Mouse (Mus musculus): ENCODE measurements at regions not wholly inside any gene's neighbourhood (a gene's known extent, or its start where the extent isn't known, plus 50 kb on each side); places are given as distances from the start of the nearest gene placed in this dataset.

DNA sequence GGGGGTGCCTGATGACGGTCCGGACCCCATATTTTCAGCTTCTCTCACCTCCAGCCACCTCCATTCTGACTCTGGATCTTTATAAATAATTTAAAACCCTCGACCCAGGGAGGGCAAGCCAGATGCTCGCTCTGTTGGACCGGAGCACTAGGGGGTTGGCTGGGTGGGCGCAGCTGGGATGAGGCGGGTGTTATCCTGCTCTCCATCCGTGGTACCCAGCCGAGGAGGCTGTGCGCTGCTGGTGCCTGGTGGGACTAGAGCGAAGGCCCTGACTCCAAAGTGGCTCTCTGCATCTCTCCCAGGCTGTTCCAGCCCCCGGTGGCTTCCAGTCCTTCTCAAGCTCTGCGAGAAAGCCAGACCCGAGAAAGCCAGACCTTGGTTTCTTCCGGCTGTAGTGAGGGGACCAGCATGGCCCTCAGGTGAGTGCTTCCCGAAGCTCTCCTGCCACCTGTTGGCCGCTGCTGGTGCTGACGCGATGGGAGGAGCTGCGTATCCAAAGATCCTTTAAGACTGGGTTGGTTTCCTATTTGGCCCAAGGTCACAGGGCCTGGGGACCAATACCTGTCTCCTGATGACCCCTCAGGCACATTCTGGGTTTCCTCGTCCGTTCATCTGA, 127.1 kb upstream of the Pitx1 start:
- intact Hi-C loops (cut with DNase I) = loop anchor here (5.0 kb wide), 1 partner anchor 131 kb away; no protein-coding TSS in a partner anchor
- DNase-seq = peak in 1 of 2 experiments; percentile 42

DNA sequence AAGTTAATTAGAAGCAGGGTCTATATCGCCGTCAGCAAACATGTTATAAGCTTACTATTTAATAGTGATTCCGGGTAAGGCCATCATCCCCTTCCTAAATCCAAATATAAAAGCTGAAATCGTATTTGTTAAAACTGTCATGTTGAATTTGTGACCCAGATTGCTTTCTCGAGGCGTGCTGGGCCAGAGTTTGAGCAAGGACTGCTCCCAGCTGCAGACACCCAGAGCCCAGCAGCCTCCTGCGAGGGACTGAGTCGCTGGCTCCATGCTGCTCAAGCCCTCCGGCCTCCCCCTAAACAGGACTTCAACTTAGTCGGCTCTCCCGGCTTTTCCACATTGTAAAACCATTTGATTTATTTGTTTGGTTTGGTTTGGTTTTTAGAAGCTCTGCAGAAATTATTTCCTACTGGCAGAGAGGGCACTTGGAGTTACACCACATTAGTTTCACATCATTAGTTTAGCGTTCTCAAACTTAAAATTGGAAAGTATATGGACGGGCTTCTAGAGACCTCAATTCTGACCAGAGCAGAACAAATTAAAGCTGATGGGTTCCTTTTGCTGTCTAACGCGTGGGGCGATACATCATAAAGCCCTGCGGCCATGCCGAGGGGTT, 126.4 kb upstream of the Pitx1 start:
- DNase-seq = no peak
- intact Hi-C loops (cut with DNase I) = loop anchor here (5.0 kb wide), 1 partner anchor 130 kb away; no protein-coding TSS in a partner anchor

DNA sequence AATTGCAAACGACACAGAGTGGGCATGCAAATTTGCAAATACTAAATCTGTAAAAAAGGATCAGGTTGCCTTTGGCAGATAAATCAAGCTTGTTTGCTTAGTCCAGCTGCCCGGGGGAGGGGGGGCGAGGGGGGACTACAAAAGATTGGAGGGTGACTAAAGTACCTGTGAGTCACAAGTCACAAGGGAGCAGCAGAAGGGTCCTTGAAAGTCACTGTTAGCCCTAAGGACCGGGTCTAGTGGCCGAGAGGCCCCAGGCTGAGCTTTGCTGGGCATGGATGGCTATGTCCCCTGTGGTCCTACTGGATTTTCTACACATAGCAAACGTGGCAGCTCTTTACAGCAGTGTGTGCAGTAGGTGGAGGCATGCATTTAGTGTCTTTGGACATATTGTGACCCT, 118.4 kb upstream of the Pitx1 start:
- no peak for DNase-seq
- intact Hi-C loops (cut with DNase I) = loop anchor here (10.0 kb wide), 2 partner anchors 100 to 200 kb away; no protein-coding TSS in a partner anchor

DNA sequence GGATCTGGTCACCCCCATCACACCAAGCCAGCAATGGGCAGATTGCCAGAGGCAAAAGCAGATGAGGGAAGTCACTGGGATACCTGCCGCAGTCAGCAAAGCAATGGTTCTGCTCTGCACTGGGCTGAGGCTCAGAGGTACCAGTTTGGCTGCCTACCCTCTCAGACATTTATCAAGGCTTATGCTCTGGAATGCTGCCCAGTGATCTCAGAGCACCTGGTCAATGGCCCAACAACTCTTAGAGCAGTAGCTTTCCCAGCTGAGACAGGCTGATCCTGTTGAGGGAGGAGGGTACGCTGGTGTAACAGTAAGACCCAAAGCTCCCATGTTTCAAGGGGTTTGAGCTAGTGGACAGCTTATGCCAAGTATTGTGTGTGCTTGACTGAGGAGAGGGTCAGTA, 117.4 kb upstream of the Pitx1 start:
- intact Hi-C loops (cut with DNase I) = loop anchor here (10.0 kb wide), 2 partner anchors 99 to 199 kb away; no protein-coding TSS in a partner anchor
- no peak for DNase-seq

DNA sequence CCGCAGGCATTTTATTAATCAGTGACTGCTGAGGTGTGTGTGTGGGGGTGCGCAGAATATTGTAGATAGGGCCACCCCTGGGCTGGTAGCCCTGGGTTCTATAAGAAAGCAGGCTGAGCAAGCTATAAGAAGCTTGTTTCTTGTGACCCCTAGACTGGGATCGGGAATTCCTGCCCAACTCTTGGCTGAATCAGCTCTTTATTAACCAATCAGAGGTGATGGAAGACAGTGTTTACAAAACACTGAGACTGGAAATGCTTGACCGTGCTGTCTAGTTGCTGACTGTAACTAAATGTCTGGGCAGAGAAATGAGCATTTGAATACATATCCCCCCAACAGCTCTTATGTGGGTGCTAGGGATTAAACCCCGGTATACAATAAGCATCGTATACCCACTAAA, 114.8 kb upstream of the Pitx1 start:
- DNase-seq = no peak
- intact Hi-C loops (cut with DNase I) = loop anchor here (10.0 kb wide), 2 partner anchors 96 to 196 kb away; no protein-coding TSS in a partner anchor

DNA sequence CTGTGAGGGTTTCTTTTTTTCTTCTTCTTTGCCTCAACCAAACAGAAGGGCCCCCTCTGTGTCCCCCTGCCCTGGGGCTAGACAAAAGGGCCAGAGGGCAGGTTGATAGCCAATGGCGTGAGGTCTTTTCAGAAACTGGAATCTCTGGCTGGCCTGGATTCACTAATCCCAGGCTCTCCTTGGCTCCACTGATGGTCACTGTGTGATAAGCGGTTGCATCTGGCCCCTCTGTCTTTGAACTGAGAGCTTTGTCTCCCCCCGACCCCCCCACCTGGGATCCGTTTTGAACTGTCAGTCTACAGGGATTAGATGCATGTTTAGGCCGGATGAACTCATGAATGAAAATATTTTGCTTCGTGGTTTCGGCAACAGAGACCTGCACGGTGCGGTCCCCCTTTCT, 112.6 kb upstream of the Pitx1 start:
- DNase-seq = no peak
- intact Hi-C loops (cut with DNase I) = no loop called here

DNA sequence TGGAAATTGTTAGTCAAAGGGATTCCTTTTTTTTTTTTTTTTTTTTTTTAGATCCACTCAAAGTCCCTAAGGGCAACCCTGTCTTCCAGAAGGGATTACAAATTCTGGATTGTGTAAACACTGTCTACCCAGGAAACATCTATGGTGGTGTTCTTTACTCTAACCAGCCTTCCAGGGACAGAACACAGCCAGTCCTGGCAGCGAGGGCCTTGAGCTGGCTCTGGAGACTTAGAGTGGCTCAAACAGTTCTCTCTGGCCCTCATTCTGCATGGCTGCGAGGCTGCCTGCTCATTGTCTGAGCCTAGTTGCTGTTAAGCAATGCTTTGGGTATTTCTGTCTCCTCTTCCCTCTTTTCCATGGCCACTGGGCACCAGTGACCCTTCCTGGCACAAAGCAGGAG, 112.2 kb upstream of the Pitx1 start:
- intact Hi-C loops (cut with DNase I) = no loop called here
- no peak for DNase-seq

DNA sequence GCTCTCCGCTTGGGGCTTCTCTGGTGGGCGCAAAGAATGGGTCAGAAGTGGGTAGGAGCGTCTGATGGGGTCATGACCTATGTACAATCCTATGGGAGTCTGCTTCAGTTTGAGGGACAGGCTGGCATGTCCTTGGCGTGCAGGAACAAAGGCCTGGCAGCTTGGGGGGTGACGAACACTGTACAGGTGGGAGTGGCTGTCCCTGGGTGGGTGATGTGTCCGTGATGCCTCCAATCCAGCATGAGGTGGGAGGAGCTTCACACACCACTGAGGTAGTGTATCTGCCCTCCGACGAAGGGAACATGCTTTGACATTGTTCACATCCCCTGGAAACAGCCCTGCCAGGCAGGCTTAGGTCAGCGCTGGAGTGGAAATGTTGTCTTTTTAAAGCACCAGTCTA, 101.4 kb upstream of the Pitx1 start:
- intact Hi-C loops (cut with DNase I) = no loop called here

DNA sequence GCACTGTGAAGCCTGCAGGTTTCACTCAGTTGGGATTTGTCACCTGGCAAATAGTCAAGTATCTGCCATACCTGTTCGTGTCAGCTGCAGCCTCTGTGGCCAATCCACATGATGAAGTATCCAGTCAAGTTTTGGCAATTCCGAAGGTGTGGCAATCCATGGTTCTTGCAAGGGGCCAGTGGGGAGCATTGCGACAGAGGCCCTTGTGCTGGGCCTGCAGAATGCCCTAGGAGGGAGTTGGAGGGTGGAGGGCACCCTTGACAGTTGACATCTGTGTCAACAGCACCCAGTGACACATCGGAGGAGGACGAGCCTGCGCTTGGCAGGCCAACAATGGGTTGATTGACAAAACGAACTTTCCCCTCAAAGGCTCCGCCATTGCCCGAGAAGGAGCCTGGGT, 101.0 kb upstream of the Pitx1 start:
- DNase-seq = no peak
- intact Hi-C loops (cut with DNase I) = no loop called here

More for the DNA sequence above, 101.4 kb upstream of the Pitx1 start:
- DNase-seq = no peak

DNA sequence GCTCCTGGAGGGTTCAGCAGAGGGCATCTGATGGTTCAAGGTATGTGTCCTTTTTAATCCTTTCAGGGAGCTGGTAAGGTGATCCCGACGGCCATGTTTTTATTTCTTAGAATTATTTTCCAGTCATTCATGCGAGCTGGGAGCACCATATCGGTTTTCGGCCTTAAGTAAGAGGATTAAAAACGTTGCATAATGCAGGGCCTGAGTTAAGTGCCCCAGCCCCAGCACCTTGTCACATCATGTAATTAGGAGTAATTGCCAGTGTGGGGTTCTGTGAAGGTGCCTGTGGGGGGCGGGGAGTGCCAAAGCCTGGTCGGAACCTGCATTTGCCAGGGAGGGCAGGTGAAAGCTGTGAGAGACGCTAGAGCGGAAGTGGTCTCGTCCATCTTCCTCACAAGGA, 94.6 kb upstream of the Pitx1 start:
- DNase-seq = no peak

DNA sequence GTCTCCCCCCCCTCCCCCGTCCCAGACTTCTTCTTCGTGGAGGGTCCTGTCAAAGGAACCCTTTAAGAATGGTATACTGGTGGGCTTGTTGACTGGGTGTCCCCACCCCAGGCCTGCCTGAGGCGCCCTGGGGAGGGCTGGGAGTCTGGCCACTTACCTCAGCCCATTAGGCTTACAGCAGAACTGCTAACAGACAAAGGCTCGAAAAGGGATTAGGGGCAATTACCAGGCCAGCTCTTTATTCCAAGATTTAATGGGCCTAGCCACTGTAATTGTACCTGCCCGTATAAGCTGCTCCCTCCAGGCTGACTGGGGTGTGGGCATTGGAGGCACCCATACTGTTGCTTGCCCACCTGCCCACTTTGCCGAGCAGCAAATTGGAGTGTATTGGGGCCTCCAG, 93.8 kb upstream of the Pitx1 start:
- DNase-seq = no peak

More for the DNA sequence above, 94.6 kb upstream of the Pitx1 start:
- intact Hi-C loops (cut with DNase I) = no loop called here

DNA sequence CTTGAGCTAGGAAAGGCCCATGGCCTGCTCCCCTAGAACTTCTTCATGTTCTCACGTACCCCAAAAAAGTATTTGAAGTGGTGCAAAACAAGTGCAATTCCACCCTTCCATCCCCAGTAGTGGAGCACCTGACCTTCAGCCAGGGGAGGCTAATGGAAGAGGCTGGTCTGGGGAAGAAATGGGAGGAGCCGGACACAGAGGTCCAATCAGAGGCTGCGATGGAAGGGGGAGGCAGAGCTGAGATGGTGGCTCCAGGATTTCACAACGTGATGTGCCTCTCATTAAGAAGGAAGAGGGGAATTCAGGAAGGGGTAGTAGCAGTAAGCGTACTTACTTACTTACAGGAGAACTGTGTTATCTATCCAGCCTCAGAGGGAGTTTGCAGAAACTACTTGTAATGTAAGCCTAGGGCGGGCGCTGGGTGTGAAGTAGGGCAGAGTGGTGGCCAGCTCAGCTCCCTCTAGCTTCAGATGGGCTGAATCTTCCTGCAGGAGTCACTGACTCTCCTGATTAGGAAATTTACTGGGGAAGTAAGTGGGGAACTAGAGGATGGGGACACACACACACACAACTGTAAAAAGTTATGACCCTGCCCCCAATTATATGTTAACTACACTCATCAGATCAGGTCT, 87.6 kb upstream of the Pitx1 start:
- DNase-seq = no peak
- intact Hi-C loops (cut with DNase I) = no loop called here

More for the DNA sequence above, 93.8 kb upstream of the Pitx1 start:
- intact Hi-C loops (cut with DNase I) = no loop called here

DNA sequence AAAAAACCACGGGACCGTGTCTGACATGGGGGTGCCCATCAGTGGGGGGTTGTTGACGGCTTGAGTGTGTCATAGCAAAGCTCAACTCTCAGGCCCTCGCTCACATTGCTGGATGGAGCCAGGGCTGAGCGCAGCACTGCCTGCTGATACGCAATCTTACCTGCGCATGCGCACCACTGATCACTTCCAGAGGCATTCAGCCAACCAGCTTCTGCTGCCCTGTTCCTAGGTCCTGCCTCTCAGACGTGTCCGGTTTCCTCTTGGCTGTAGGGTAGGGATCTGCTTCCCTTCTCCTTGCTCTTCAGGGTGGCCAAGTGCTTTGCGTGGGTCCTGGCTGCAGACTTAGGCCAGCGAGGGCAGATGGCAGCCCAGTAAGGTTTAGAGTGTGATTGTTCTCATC, 81.3 kb upstream of the Pitx1 start:
- intact Hi-C loops (cut with DNase I) = no loop called here
- DNase-seq = no peak

DNA sequence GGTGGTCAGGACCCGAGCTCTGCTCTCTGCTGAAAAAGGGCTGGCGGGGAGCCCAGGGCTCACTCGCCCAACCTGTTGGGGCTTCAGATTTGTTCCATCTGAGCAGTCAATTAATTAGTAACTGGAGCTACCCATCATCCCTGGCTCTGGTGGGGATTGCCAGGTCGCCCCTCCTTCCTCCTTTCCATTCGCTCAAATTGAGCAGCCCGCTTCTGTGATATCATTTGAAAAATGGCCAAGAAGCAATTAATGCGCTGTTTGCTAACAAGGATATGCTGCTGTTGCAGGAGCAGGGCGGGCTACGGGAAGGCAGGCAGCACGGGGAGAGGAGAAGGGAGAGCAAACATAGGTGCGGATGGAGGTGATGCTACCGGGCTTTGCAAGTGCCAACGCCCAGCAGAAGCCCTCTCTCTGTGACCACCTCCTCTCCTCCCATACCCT, 76.3 kb upstream of the Pitx1 start:
- intact Hi-C loops (cut with DNase I) = no loop called here
- no peak for DNase-seq

DNA sequence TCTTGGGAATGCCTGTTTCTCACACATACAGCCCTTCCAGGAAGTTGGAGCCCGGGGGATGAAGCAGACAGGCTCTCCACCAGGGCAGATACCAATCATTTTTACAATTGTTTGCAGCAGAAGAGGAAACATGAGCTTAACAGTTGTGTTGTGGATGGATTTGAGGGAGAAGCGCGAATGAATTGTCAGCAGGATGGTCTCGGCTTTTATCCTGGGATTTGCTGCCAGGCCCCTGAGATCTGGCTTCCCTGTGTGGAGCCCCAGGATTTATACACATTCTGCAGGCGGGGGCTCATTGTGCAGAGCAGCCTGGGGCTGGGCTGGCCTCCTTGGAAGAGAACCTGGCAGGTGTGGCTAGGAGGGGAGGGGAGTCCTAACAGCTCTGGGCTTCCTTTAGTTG, 73.9 kb upstream of the Pitx1 start:
- DNase-seq = no peak
- intact Hi-C loops (cut with DNase I) = no loop called here

DNA sequence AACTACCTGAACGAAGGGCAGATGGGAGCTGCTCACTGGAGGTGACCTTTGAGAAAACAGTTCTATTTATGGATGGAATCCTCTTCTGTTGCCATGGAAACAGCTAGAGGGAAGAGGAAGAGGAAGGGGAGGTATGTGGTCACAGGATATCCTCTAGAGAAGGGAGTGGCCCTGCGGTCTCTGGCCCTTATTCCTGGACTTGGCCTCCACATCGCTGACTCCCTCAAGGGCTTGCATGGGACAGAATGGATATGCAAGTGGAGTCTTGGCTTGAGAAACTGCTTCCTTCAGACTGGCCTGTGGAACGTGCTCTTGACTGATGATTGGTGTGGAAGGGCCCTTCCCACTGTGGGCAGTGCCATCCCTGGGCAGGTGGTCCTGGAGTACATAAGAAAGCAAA, 68.9 kb upstream of the Pitx1 start:
- intact Hi-C loops (cut with DNase I) = no loop called here
- DNase-seq = no peak

DNA sequence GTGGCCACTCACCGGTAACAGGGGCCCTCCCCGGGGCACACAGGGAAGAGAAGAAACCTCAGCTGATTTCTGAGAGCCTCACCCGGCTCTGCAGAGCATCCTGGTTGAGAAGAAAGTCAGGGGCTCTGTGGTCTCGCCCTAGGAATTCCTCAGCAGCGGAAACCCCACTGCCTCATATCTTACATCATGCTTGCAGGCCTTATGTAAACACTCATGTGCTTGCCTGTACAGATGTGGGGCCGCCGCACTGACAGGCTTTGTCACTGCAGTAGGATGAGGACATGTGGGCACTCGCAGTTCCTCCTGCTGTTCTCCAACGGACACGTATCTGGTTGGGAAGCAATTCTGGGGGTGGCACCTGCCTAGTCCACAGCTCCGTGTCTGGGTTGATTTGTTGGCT, 66.3 kb upstream of the Pitx1 start:
- intact Hi-C loops (cut with DNase I) = no loop called here
- DNase-seq = no peak

DNA sequence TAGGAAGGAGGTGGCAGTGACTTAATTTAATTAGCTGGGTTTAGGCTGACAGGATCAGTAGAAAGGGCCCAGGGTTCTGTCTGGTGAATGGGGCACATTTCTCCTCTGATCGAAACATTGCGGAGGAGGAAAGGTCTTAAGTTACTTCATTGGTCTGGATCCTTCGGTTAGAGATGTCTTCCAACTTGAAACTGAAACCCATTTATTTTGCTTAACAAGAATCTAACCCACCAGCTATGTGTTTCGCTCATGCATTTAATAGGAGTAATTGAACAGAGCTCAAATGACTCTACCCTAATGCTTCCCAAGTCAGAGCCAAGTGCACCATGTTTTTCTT, 64.2 kb upstream of the Pitx1 start:
- intact Hi-C loops (cut with DNase I) = no loop called here
- DNase-seq = no peak

DNA sequence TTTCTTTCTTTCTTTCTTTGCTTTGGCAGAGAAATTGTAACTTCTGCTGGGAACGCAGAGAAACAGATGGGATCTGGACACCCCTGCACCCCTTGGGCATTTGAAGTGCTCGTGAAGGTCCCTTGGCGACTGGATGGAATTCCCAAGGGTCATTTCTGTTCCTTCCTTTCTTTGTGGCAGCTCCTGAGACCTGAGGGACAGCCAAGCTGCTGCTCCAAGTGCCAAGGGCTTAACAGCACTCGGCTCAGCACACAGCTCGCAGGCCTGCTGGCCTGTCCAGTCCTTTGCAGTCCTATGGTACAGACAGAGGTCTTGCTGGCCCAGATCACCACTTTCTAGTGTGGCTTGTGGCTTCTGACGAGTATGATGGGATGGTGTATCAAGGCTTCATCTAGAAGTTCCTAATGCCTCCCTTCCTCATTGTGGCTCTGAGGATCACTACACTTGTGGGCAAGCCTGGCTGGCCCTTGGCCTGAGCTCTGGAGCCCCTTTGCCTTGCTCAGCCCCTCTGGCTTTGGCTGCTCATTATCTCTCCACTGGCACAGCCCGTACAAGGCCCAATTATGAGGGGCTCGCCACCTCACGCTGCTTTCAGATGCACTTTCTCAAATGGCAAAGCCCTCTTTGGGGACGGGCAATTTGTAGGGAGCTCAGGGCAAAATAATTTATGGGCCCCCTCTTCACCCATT, 63.7 kb upstream of the Pitx1 start:
- DNase-seq = no peak
- intact Hi-C loops (cut with DNase I) = no loop called here

DNA sequence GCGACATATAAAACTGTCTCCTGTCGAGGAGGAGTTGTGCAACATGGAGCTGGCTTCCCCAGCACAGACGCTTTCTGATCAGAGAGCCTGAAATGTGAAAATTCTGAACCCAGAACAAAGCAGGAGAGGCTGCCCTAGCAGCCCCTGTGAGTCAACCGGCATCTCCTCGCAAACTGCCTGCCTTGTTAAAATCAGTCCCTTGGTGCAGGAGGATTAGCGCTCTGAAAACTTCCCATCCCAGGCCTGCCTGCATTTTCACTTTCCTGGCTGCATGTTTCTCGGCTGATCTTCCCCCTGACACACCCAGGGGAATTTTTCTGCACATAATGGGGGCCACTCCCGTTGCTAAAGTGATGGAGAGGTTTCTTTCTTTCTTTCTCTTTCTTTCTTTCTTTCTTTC, 63.0 kb upstream of the Pitx1 start:
- no peak for DNase-seq

DNA sequence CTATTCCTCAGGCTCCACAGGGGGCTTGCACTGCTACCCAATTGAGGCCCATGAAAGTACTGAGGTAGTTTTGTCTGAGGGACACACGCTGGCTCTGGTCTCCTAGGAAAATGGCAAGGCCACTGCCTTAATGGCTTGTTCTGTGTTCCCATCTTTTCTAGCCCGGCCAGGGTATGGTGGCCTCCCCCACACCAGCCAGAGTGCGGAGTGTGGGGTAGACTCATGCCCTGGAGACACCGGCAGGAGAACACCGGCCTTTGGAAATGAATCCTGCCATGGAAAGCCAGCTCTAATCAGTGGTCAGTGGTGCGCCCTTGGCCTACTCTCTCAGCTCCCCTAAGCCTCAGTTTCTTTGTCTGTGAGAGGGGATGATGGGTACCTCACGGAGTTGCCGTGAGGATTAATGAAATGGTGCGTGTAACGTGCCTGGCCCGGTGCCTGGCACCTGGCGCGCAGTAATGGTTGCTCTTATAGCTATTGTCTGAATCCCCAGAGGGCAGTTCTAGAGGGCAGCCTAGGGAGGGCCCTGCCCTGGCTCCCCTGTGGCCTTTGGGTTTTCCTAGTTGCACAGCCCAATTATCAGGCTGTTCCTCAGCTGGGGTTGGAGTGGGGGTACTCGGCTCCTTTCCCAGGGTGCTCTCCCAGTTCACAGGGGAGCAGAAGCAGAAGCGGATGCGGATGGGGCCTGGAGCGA, 62.4 kb upstream of the Pitx1 start:
- intact Hi-C loops (cut with DNase I) = no loop called here
- DNase-seq = no peak

More for the DNA sequence above, 63.0 kb upstream of the Pitx1 start:
- intact Hi-C loops (cut with DNase I) = no loop called here

Data from gastrocnemius, postnatal 36 days (tissue).